ENCODE assay signal across 19 mouse cellular contexts in genomic region chr12:73269933-73270332, GRCm38 (mm10). TPM values are rescaled to one million over a fixed set of nuclear protein-coding genes. Genes with fewer than 3 reads are reported as not detected.
A peak's percentile ranks its signal among the peaks of the same experiment; 100 is the strongest.
DNase-seq lines count a peak whose midpoint lies in the region; ATAC-seq and TF ChIP-seq lines count a peak whose summit lies in the region.
"Had no signal": no experiment of that assay in that cellular context is flagged by ENCODE, and none has a peak within 500 bp of the region (broad histone marks: within the 10 kb centered on the region; RNA-seq: fewer than 3 reads in every experiment).

No protein-coding gene starts in this region.

- 60% methylated on average over 4 of the region's 4 CpGs for WGBS in embryonic facial prominence, embryonic 14.5 days
- 90% methylated on average over 4 of the region's 4 CpGs for WGBS in embryonic facial prominence, embryonic 10.5 days
- 72% methylated on average over 4 of the region's 4 CpGs for WGBS in heart, adult 2 months

- no peak overlapping the region for H3K27ac ChIP-seq in embryonic facial prominence, embryonic 14.5 days (replicated peaks; ENCODE audit: low read depth, low read length)
- no peak overlapping the region for H3K27ac ChIP-seq in embryonic facial prominence, embryonic 10.5 days (replicated peaks)
- no peak overlapping the region for H3K27ac ChIP-seq in heart, adult 2 months

- no peaks in the 10 kb centered on the region for H3K79me2 ChIP-seq in myocyte (ENCODE audit: control insufficient read depth, insufficient read depth)
- no peaks in the 10 kb centered on the region for H3K79me2 ChIP-seq in heart, adult 2 months (replicated peaks; ENCODE audit: control insufficient read depth, insufficient read depth, low read length)

- H3K4me2 ChIP-seq in embryonic facial prominence, embryonic 14.5 days (ENCODE audit: low read depth, low read length) = no peak overlapping the region
- H3K4me2 ChIP-seq in myocyte (ENCODE audit: low read depth) = peak overlapping the region; percentile 26

- TF ChIP-seq EP300 in heart, adult 2 months (IDR thresholded peaks at IDR 0.05; ENCODE audit: insufficient read depth, low read depth, low read length) = no peak

- H3K9me3 ChIP-seq in embryonic facial prominence, embryonic 14.5 days (ENCODE audit: control insufficient read depth, low read length) = no peaks in the 10 kb centered on the region
- H3K9me3 ChIP-seq in embryonic facial prominence, embryonic 10.5 days = no peaks in the 10 kb centered on the region
- H3K9me3 ChIP-seq: megakaryocyte, embryonic 14.5 days had no signal

- H3K36me3 ChIP-seq in embryonic facial prominence, embryonic 14.5 days (ENCODE audit: control insufficient read depth, insufficient read depth, low read length) = peaks cover 12% of the 10 kb centered on the region
- H3K36me3 ChIP-seq in embryonic facial prominence, embryonic 10.5 days (replicated peaks) = peaks cover 25% of the 10 kb centered on the region
- H3K36me3 ChIP-seq in myocyte (ENCODE audit: control insufficient read depth, insufficient read depth) = peaks cover 15% of the 10 kb centered on the region
- peaks cover 10% of the 10 kb centered on the region for H3K36me3 ChIP-seq in heart, adult 2 months (ENCODE audit: control insufficient read depth, insufficient read depth, low read length)

- DNase-seq in embryonic facial prominence, embryonic 14.5 days (ENCODE audit: low spot score) = peak; percentile 46
- DNase-seq in embryonic facial prominence, embryonic 10.5 days (ENCODE audit: low spot score) = no peak
- DNase-seq in kidney, postnatal 10 days = peak; percentile 55
- no peak for DNase-seq in kidney, adult 9 months
- peak; percentile 58 for DNase-seq in fibroblast of lung, adult 2 months (ENCODE audit: low read depth)
- DNase-seq in heart, adult 2 months = no peak
- DNase-seq in thymus, postnatal 36 days = no peak
- DNase-seq: adrenal gland, postnatal 10 days; cerebellum, adult 18-20 months; cerebellum, postnatal 36 days; heart, postnatal 4 days; layer of hippocampus, postnatal 36 days; liver, postnatal 0 days; lung, postnatal 14 days; spleen, adult 18-20 months; thymus, adult 2 months had no signal

- H3K9ac ChIP-seq in embryonic facial prominence, embryonic 14.5 days (ENCODE audit: low read depth, low read length) = no peak overlapping the region
- H3K9ac ChIP-seq in heart, adult 2 months (ENCODE audit: low read depth, low read length) = no peak overlapping the region
- H3K9ac ChIP-seq: liver, postnatal 0 days had no signal

- no peak overlapping the region for H3ac ChIP-seq in myocyte (ENCODE audit: control insufficient read depth, insufficient read length)

- H3K4me1 ChIP-seq in embryonic facial prominence, embryonic 14.5 days (ENCODE audit: control insufficient read depth, insufficient read depth, low read length) = 0 out of 2 replicates have a peak, but pooled peaks cover 2% of the 10 kb centered on the region
- H3K4me1 ChIP-seq in embryonic facial prominence, embryonic 10.5 days = peaks cover 8% of the 10 kb centered on the region
- H3K4me1 ChIP-seq in heart, adult 2 months (ENCODE audit: control insufficient read depth, insufficient read depth, low read length) = peaks cover 1% of the 10 kb centered on the region
- H3K4me1 ChIP-seq: megakaryocyte, embryonic 14.5 days had no signal

- intact Hi-C loops in heart, adult 2 months (cut with DNase I) = no loop called here

- ATAC-seq in embryonic facial prominence, embryonic 14.5 days (ENCODE audit: low read depth) = no peak
- ATAC-seq: liver, postnatal 0 days; midbrain, embryonic 16.5 days had no signal

- no peak for TF ChIP-seq POLR2A in myocyte (IDR thresholded peaks at IDR 0.05; ENCODE audit: insufficient read length, low read depth)
- no peak for TF ChIP-seq POLR2A in heart, adult 2 months (IDR thresholded peaks at IDR 0.05; ENCODE audit: insufficient read depth, low read depth, low read length)

- H3K4me3 ChIP-seq in embryonic facial prominence, embryonic 14.5 days (ENCODE audit: low read depth, low read length) = no peak overlapping the region
- H3K4me3 ChIP-seq in embryonic facial prominence, embryonic 10.5 days = no peak overlapping the region
- H3K4me3 ChIP-seq in myocyte = no peak overlapping the region
- no peak overlapping the region for H3K4me3 ChIP-seq in heart, adult 2 months
- H3K4me3 ChIP-seq: megakaryocyte, embryonic 14.5 days had no signal

- no peaks in the 10 kb centered on the region for H3K27me3 ChIP-seq in embryonic facial prominence, embryonic 14.5 days (replicated peaks; ENCODE audit: control insufficient read depth, insufficient read depth, low read length)
- no peaks in the 10 kb centered on the region for H3K27me3 ChIP-seq in embryonic facial prominence, embryonic 10.5 days (replicated peaks; ENCODE audit: low read depth, poor library complexity, severe bottlenecking)
- H3K27me3 ChIP-seq in myocyte (ENCODE audit: control insufficient read depth, insufficient read depth, insufficient read length) = no peaks in the 10 kb centered on the region
- H3K27me3 ChIP-seq in heart, adult 2 months (ENCODE audit: control insufficient read depth, insufficient read depth, low read length) = no peaks in the 10 kb centered on the region
- H3K27me3 ChIP-seq: megakaryocyte, embryonic 14.5 days had no signal

- TF ChIP-seq CTCF in heart, adult 2 months (IDR thresholded peaks at IDR 0.05) = no peak

TF ChIP-seq in myocyte, 11 proteins besides CTCF, POLR2A, EP300 and RAD21:
- TF ChIP-seq REST (IDR thresholded peaks at IDR 0.05; ENCODE audit: insufficient read depth, insufficient read length) (no peak), E2F4 (IDR thresholded peaks at IDR 0.05; ENCODE audit: insufficient read depth) (no peak), TCF12 (IDR thresholded peaks at IDR 0.05; ENCODE audit: insufficient read depth, poor library complexity, severe bottlenecking) (peak; percentile 64), CEBPB (IDR thresholded peaks at IDR 0.05; ENCODE audit: insufficient read depth, poor library complexity, severe bottlenecking) (0 out of 2 replicates have a peak, but pooled peaks have one; percentile 16), SRF (IDR thresholded peaks at IDR 0.05; ENCODE audit: control insufficient read depth, insufficient read length, low read depth) (no peak), MYOD1 (IDR thresholded peaks at IDR 0.05; ENCODE audit: control insufficient read depth in 1 of 3, insufficient read length in 2 of 3, low read depth in 2 of 3) (peak; percentile 6 to 85 (median 84)), USF1 (IDR thresholded peaks at IDR 0.05; ENCODE audit: low read depth) (no peak), TCF3 (IDR thresholded peaks at IDR 0.05; ENCODE audit: insufficient read length, low read depth) (peak; percentile 11), MAX (IDR thresholded peaks at IDR 0.05; ENCODE audit: low read depth) (no peak), MYOG (IDR thresholded peaks at IDR 0.05; ENCODE audit: control insufficient read depth in 1 of 3, insufficient read depth in 1 of 3, insufficient read length in 2 of 3, low read depth in 2 of 3) (peak in 2 of 3 experiments; percentile 21 to 60)

RNA-seq across cellular contexts. Expression of gene Trmt5, which starts 16.6 kb away (rescaled TPM):
- polyA plus RNA-seq in embryonic facial prominence, embryonic 14.5 days (2014; fragmentation: Nextera tagmentation; extraction: Ambion mirVana) = 15.4 and 20.7 TPM in 2 replicates
- 19.8 and 21.0 TPM in 2 replicates for polyA plus RNA-seq in embryonic facial prominence, embryonic 10.5 days (2016; fragmentation: Nextera tagmentation; extraction: Ambion mirVana)
- 8.0 TPM for polyA plus RNA-seq in myocyte (2012; fragmentation: generic; extraction: Trizol)
- total RNA-seq in heart, adult 2 months (2021) = 10 to 100 TPM; 51.8 to 52.4 TPM
- 16.0 and 29.7 TPM in 2 replicates for polyA plus RNA-seq in heart, adult 2 months (2012; rRNA removed)

RNA-seq across cellular contexts. Expression of gene Slc38a6, which starts 16.6 kb away (rescaled TPM):
- polyA plus RNA-seq in embryonic facial prominence, embryonic 14.5 days (2014; fragmentation: Nextera tagmentation; extraction: Ambion mirVana) = 13.3 and 13.4 TPM in 2 replicates
- polyA plus RNA-seq in embryonic facial prominence, embryonic 10.5 days (2016; fragmentation: Nextera tagmentation; extraction: Ambion mirVana) = 8.9 and 10.0 TPM in 2 replicates
- polyA plus RNA-seq in myocyte (2012; fragmentation: generic; extraction: Trizol) = 7.8 TPM
- 1 to 10 TPM; 3.8 to 4.0 TPM for total RNA-seq in heart, adult 2 months (2021)
- 8.0 and 11.7 TPM in 2 replicates for polyA plus RNA-seq in heart, adult 2 months (2012; rRNA removed)

Comparison
In these comparisons a context has a peak if more than half of its experiments do, and no peak if none do; other contexts are left out.
1. DNase-seq: peak in embryonic facial prominence, embryonic 14.5 days (single experiment), kidney, postnatal 10 days (single experiment) and fibroblast of lung, adult 2 months (single experiment); none in embryonic facial prominence, embryonic 10.5 days (single experiment), kidney, adult 9 months (single experiment), heart, adult 2 months (0 of 2) and thymus, postnatal 36 days (0 of 2).